Mouse (Mus musculus) neural tube, embryonic 12.5 days (tissue): Measurements from ENCODE around the gene Gskip. TPM values are rescaled to one million over a fixed set of nuclear protein-coding genes. Genes with fewer than 3 reads are reported as not detected.

ENCODE experiments used
- ATAC-seq: fragments of 200-750 bp; cut with Nextera tagmentation; 2 replicates; pipeline ENCODE4 v1.8.0; 2017; ENCODE audit warnings: low read depth, mild to moderate bottlenecking, moderate TSS enrichment, moderate library complexity; ENCODE audit not compliant: low FRiP score
- H3K27ac ChIP-seq: fragments of 300-500 bp; sonication (generic); 2 replicates; pipeline ENCODE4 v1.5.1; 2016
- H3K27me3 ChIP-seq: fragments of 300-500 bp; sonication (generic); replicated peaks from 2 replicates; pipeline ENCODE4 v1.6.1; 2016; ENCODE audit warnings: mild to moderate bottlenecking
- H3K36me3 ChIP-seq: fragments of 300-500 bp; sonication (generic); 2 replicates; pipeline ENCODE4 v1.6.1; 2016; ENCODE audit warnings: mild to moderate bottlenecking
- H3K4me1 ChIP-seq: fragments of 300-500 bp; sonication (generic); 2 replicates; pipeline ENCODE4 v1.6.1; 2016
- H3K4me2 ChIP-seq: fragments of 300-500 bp; sonication (generic); replicated peaks from 2 replicates; pipeline ENCODE4 v1.6.1; 2016; ENCODE audit warnings: mild to moderate bottlenecking
- H3K4me3 ChIP-seq: fragments of 300-500 bp; sonication (generic); 2 replicates; pipeline ENCODE4 v1.5.1; 2016
- H3K9ac ChIP-seq: fragments of 300-500 bp; sonication (generic); 2 replicates; pipeline ENCODE4 v1.6.1; 2016; ENCODE audit warnings: mild to moderate bottlenecking
- H3K9me3 ChIP-seq: fragments of 300-500 bp; sonication (generic); 2 replicates; pipeline ENCODE4 v1.6.1; 2016; ENCODE audit warnings: mild to moderate bottlenecking
- WGBS: fragments of 180-500 bp; shearing (Covaris S2); methylation state at CpG from one replicate; pipeline ENCODE4 v1.1.7; 2016; 5-methylcytosine and 5-hydroxymethylcytosine counted together
- polyA plus RNA-seq: library from polyadenylated mRNA; unstranded; fragments of >200 nt; fragmentation: Nextera tagmentation; extraction: Ambion mirVana; gene quantifications from 2 replicates; pipeline ENCODE4 v1.2.1, GENCODE M21; 2016

Gene Gskip
- 33.0 and 33.1 TPM in 2 replicates for polyA plus RNA-seq

GRCm38 (mm10) chr12:105683933-105684901 lies at the start of gene Gskip:
Gene Gskip (plus strand): TSS chr12:105684829.
- Histone ChIP-seq H3K4me2 (peak within 1 kb of the TSS; percentile 86), H3K4me3 (peak within 1 kb of the TSS; percentile 94), H3K4me1 (peaks cover 28% of the 10 kb centered on the region), H3K9me3 (no peaks in the 10 kb centered on the region), H3K9ac (peak within 1 kb of the TSS; percentile 90), H3K27me3 (no peaks in the 10 kb centered on the region), H3K27ac (peak within 1 kb of the TSS; percentile 82), H3K36me3 (peaks cover 2% of the 10 kb centered on the region; the same call in 1 of the 2 replicates)
- peak; percentile 55 for ATAC-seq
- WGBS, result 1% methylated on average over 41 of the region's 41 CpGs

GRCm38 (mm10) chr12:105636551-105636950 lies 48.1 kb upstream of the Gskip start:
- no peaks in the 10 kb centered on the region for H3K4me1 ChIP-seq
- H3K27me3 ChIP-seq, result no peaks in the 10 kb centered on the region
- H3K4me2 ChIP-seq, result no peak overlapping the region
- no peak for ATAC-seq
- H3K36me3 ChIP-seq, result peaks cover 82% of the 10 kb centered on the region
- no peak overlapping the region for H3K27ac ChIP-seq
- H3K9me3 ChIP-seq, result no peaks in the 10 kb centered on the region
- H3K9ac ChIP-seq, result no peak overlapping the region
- 96% methylated on average over 9 of the region's 9 CpGs for WGBS
- H3K4me3 ChIP-seq, result no peak overlapping the region

GRCm38 (mm10) chr12:105637554-105637953 lies 47.1 kb upstream of the Gskip start:
- Histone ChIP-seq H3K9me3 (no peaks in the 10 kb centered on the region), H3K9ac (no peak overlapping the region), H3K4me3 (no peak overlapping the region), H3K4me1 (no peaks in the 10 kb centered on the region), H3K27ac (no peak overlapping the region), H3K27me3 (no peaks in the 10 kb centered on the region), H3K36me3 (peaks cover 88% of the 10 kb centered on the region), H3K4me2 (no peak overlapping the region)
- ATAC-seq, result no peak
- 80% methylated on average over 4 of the region's 4 CpGs for WGBS

- Histone ChIP-seq H3K27ac (no peak overlapping the region), H3K4me1 (no peaks in the 10 kb centered on the region), H3K27me3 (no peaks in the 10 kb centered on the region), H3K4me2 (no peak overlapping the region), H3K9ac (no peak overlapping the region), H3K4me3 (no peak overlapping the region), H3K9me3 (no peaks in the 10 kb centered on the region), H3K36me3 (peaks cover 95% of the 10 kb centered on the region)
- WGBS, result 93% methylated on average over 11 of the region's 11 CpGs
- ATAC-seq, result no peak
Observed at GRCm38 (mm10) chr12:105642770-105643321, 41.8 kb upstream of the Gskip start.

GRCm38 (mm10) chr12:105655850-105656249 lies 28.8 kb upstream of the Gskip start:
- H3K27ac ChIP-seq, result no peak overlapping the region
- peaks cover 89% of the 10 kb centered on the region for H3K36me3 ChIP-seq
- no peaks in the 10 kb centered on the region for H3K27me3 ChIP-seq
- no peaks in the 10 kb centered on the region for H3K9me3 ChIP-seq
- no peak for ATAC-seq
- WGBS, result 93% methylated on average over 7 of the region's 7 CpGs
- no peak overlapping the region for H3K4me2 ChIP-seq
- H3K4me3 ChIP-seq, result no peak overlapping the region
- no peaks in the 10 kb centered on the region for H3K4me1 ChIP-seq
- H3K9ac ChIP-seq, result no peak overlapping the region

- Histone ChIP-seq H3K27ac (no peak overlapping the region), H3K27me3 (no peaks in the 10 kb centered on the region), H3K9ac (no peak overlapping the region), H3K4me3 (no peak overlapping the region), H3K4me1 (no peaks in the 10 kb centered on the region), H3K9me3 (no peaks in the 10 kb centered on the region), H3K4me2 (no peak overlapping the region), H3K36me3 (peaks cover 26% of the 10 kb centered on the region)
- no peak for ATAC-seq
- WGBS, result 95% methylated on average over 8 of the region's 8 CpGs
Observed at GRCm38 (mm10) chr12:105676274-105676673, 8.4 kb upstream of the Gskip start.

GRCm38 (mm10) chr12:105678211-105678610 lies 6.4 kb upstream of the Gskip start:
- no peak overlapping the region for H3K27ac ChIP-seq
- H3K9ac ChIP-seq, result no peak overlapping the region
- H3K4me1 ChIP-seq, result peaks cover 6% of the 10 kb centered on the region; the same call in 1 of the 2 replicates
- no peak overlapping the region for H3K4me2 ChIP-seq
- WGBS, result 95% methylated on average over 7 of the region's 7 CpGs
- no peak for ATAC-seq
- H3K27me3 ChIP-seq, result no peaks in the 10 kb centered on the region
- peaks cover 19% of the 10 kb centered on the region for H3K36me3 ChIP-seq
- H3K4me3 ChIP-seq, result no peak overlapping the region
- H3K9me3 ChIP-seq, result no peaks in the 10 kb centered on the region

- Histone ChIP-seq H3K4me3 (no peak overlapping the region), H3K4me1 (peaks cover 11% of the 10 kb centered on the region), H3K9ac (no peak overlapping the region), H3K36me3 (peaks cover 13% of the 10 kb centered on the region), H3K27me3 (no peaks in the 10 kb centered on the region), H3K27ac (no peak overlapping the region), H3K4me2 (no peak overlapping the region), H3K9me3 (no peaks in the 10 kb centered on the region)
- ATAC-seq, result no peak
- 95% methylated on average over 3 of the region's 3 CpGs for WGBS
Observed at GRCm38 (mm10) chr12:105678762-105679161, 5.9 kb upstream of the Gskip start.

- peak; percentile 92 for ATAC-seq
- Histone ChIP-seq H3K9me3 (no peaks in the 10 kb centered on the region), H3K27ac (peak within 1 kb of the TSS; percentile 82), H3K27me3 (no peaks in the 10 kb centered on the region), H3K36me3 (peaks cover 12% of the 10 kb centered on the region), H3K4me2 (peak within 1 kb of the TSS; percentile 86), H3K9ac (peak within 1 kb of the TSS; percentile 90), H3K4me3 (peak within 1 kb of the TSS; percentile 94), H3K4me1 (peaks cover 28% of the 10 kb centered on the region)
- WGBS, result under 1% methylated on average over 69 of the region's 73 CpGs
Observed at GRCm38 (mm10) chr12:105685001-105685691, 517 bp downstream of the Gskip start, which contains the start of gene Atg2b. Gene Atg2b (minus strand): TSS chr12:105685211.

- Histone ChIP-seq H3K4me2 (peak overlapping the region; percentile 86), H3K27ac (no peak overlapping the region), H3K4me1 (peaks cover 28% of the 10 kb centered on the region), H3K9ac (0 out of 2 replicates have a peak overlapping the region, but pooled peaks have one; percentile 90), H3K4me3 (no peak overlapping the region), H3K36me3 (peaks cover 20% of the 10 kb centered on the region), H3K27me3 (no peaks in the 10 kb centered on the region), H3K9me3 (no peaks in the 10 kb centered on the region)
- WGBS, result 89% methylated on average over 3 of the region's 3 CpGs
- ATAC-seq, result no peak
Observed at GRCm38 (mm10) chr12:105686791-105687190, 2.2 kb downstream of the Gskip start.

GRCm38 (mm10) chr12:105687416-105687815 lies 2.8 kb downstream of the Gskip start:
- H3K4me2 ChIP-seq, result no peak overlapping the region
- 92% methylated on average over 4 of the region's 4 CpGs for WGBS
- peaks cover 24% of the 10 kb centered on the region for H3K36me3 ChIP-seq
- H3K9me3 ChIP-seq, result no peaks in the 10 kb centered on the region
- peaks cover 25% of the 10 kb centered on the region for H3K4me1 ChIP-seq
- no peak overlapping the region for H3K4me3 ChIP-seq
- H3K27me3 ChIP-seq, result no peaks in the 10 kb centered on the region
- ATAC-seq, result no peak
- H3K27ac ChIP-seq, result no peak overlapping the region
- H3K9ac ChIP-seq, result no peak overlapping the region

GRCm38 (mm10) chr12:105688546-105688945 lies 3.9 kb downstream of the Gskip start:
- no peak overlapping the region for H3K4me3 ChIP-seq
- ATAC-seq, result no peak
- peaks cover 19% of the 10 kb centered on the region for H3K4me1 ChIP-seq
- H3K9ac ChIP-seq, result no peak overlapping the region
- H3K27ac ChIP-seq, result no peak overlapping the region
- peaks cover 33% of the 10 kb centered on the region for H3K36me3 ChIP-seq
- no peak overlapping the region for H3K4me2 ChIP-seq
- H3K27me3 ChIP-seq, result no peaks in the 10 kb centered on the region
- H3K9me3 ChIP-seq, result no peaks in the 10 kb centered on the region
- WGBS, result 87% methylated on average over 4 of the region's 4 CpGs
